Mouse (Mus musculus): ENCODE results near the gene Klhl15. TPM values are rescaled to one million over a fixed set of nuclear protein-coding genes. Genes with fewer than 3 reads are reported as not detected.

Gene Klhl15
- polyA plus RNA-seq (2015; fragmentation: Nextera tagmentation; extraction: Ambion mirVana), result 8.7 and 9.4 TPM in 2 replicates

GRCm38 (mm10) chrX:94234532-94235189 lies at the start of gene Klhl15:
Klhl15 (plus strand) TSS chrX:94234599.

GRCm38 (mm10) chrX:94212597-94213321 lies 21.6 kb upstream of the Klhl15 start, which contains the start of gene Eif2s3x:
Eif2s3x (minus strand) TSS chrX:94212862.

Small RNA genes lying within 50 kb of the gene (microRNA-seq; reads per million reads assigned to microRNA genes)
- gene Mir7673 (ENCODE audit: borderline replicate concordance, insufficient number of aligned reads), result not detected

Other genes starting within 250 kb of the Klhl15 start
- gene Zfx, start 110.9 kb upstream of the Klhl15 start, polyA plus RNA-seq (2015; fragmentation: Nextera tagmentation; extraction: Ambion mirVana), result 16.5 and 19.2 TPM in 2 replicates
- gene Eif2s3x, start 21.7 kb upstream of the Klhl15 start, polyA plus RNA-seq (2015; fragmentation: Nextera tagmentation; extraction: Ambion mirVana), result 36.0 and 47.2 TPM in 2 replicates
- gene Fam90a1b, start 132.2 kb downstream of the Klhl15 start, polyA plus RNA-seq (2015; fragmentation: Nextera tagmentation; extraction: Ambion mirVana), result not detected in 2 replicates
- gene Apoo, start 132.5 kb downstream of the Klhl15 start, polyA plus RNA-seq (2015; fragmentation: Nextera tagmentation; extraction: Ambion mirVana), result 84.9 and 90.5 TPM in 2 replicates